Mouse (Mus musculus) kidney, postnatal 36 days (tissue): ENCODE measurements around the gene C6.

Experiments
- DNase-seq, 2 experiments: peaks; one replicate each; pipeline ENCODE4 v3.0.0; 2021 to 2022; ENCODE audit warnings: mixed read lengths in 2 of 2

The C6 gene

DNA sequence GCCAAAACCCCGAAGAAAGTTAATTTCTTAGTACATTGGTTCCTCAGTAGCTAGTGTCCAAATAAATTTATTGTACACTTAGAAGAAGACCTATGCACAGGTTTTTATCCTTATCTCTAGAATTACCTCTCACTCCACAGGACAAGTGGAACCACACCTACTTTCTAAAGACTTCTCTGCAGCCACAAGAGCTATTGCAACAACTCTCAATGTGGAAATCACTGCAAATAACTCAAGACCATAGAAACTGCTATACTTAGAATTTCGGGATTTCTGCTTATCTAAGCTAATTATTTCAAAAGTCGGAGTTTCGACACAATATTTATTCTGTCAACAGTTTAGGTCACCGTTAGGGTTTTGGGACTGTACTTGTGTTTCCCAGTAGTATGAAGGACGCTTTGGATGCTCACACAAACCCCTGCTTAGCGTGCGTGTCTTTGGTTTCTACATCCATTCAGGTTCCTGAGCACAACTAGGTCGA, at the start of gene C6:
TSS of gene C6 (plus strand) at position 346 of the 481 bp plus-strand sequence.
- DNase-seq, result no peak

DNA sequence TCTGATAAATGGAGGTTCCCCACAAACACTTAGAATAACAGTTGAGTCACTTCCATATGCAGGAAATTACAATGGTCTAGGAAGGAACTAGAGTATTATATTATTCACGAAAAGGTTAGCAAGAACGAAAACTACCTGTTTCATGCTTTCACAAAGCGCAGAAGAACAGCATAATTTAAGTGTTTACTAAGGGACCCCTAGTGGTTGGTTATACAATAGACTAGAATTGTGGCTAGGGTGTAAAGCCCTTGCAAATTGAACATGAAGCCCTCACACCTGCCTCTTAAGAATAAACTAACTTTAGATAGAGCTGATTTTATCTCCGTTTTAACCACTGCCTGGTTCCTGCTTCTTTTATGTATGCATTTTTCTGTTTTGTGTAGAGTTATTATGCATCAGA, 29.4 kb upstream of the C6 start:
- DNase-seq, result no peak

- peak; percentile 12 to 59 for DNase-seq
Measured at GRCm38 (mm10) chr15:4734150-4734549, 7.2 kb downstream of the C6 start.

GRCm38 (mm10) chr15:4734996-4735609, 8.1 kb downstream of the C6 start:
- peak; percentile 39 to 41 for DNase-seq

DNA sequence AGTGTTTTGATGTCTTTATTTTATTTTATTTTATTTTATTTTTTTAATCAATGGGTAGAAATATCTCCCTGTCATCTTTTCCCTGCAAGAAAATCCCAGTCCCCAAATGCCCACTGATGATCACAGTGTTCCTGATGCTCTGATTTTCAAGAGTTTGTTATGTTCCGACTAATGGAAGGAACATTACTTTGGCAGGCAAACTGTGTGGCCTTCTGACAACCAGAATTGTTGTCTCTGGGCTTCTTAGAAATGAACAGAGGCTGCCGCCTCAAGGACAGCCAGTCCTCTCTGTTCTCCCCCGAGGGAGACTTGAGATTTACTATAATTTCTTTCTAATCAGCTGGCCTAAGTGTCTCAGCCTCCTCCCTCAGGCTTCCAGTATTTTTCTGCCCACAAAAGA, 20.7 kb downstream of the C6 start:
- no peak for DNase-seq

DNA sequence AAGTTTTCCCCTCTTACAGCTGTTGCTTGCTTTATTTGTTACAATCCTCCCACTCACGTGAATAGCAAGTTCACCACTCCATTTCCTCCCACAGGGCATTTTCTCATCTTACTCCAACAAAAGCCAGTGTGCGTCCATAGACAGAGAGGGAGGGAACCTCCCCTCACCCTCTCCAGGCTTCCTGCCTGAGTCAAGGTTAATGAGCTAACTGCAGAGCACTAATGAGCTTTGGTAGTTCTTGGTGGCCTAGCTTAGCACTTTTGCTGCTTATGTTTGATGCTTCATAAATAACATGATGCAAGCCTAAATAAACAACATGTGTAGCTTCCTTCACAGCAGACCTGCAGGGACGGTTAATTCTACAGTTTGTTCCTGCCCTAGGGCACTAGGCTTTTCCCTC, 63.4 kb downstream of the C6 start:
- DNase-seq, result peak in 1 of 2 experiments; percentile 13

DNA sequence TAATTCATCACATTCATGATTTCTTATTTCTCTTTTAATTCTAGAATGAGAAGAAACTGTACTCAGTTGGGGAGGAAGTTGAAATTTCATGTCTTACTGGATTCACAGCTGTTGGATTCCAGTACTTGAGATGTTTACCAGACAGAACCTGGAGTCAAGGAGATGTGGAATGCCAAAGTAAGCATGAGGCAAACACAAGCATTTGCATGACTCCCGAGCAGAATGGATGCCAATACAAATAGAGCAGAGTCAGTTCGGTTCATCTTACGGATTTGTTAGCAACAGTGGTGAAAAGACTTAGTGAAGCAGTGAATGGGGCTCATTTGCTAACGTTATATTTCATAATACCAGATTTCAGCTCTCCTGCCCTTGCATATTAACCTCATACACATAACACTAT, 69.9 kb downstream of the C6 start:
- peak in 1 of 2 experiments; percentile 49 for DNase-seq

- DNase-seq, result peak in 1 of 2 experiments; percentile 56
Measured at GRCm38 (mm10) chr15:4804256-4804655, 77.3 kb downstream of the C6 start.

- no peak for DNase-seq
Measured at GRCm38 (mm10) chr15:4808131-4808530, 81.2 kb downstream of the C6 start.

GRCm38 (mm10) chr15:4814976-4815375, 88.0 kb downstream of the C6 start:
- DNase-seq, result no peak

DNA sequence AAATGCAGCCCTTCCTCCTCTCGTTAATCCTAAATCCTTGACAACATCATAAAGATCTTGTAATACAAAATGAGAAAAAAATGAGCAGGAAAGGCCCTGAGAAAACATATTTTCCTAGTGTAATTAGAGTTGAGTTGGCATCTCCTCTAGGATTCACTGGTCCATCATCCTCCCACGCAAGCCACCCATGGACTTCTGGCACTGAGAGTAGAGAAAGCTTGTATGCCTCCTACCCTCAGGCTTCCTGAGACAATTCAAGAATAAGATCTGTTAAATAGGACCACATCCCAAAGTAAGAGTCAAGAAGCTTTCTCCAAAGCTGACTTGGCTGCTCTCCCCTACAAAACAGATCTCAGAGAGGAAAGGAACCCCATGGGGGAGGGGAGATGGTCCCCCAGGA, 88.7 kb downstream of the C6 start:
- no peak for DNase-seq

- DNase-seq, result peak in 1 of 2 experiments; percentile 34
Measured at GRCm38 (mm10) chr15:4816752-4817493, 89.9 kb downstream of the C6 start.

- DNase-seq, result no peak
Measured at GRCm38 (mm10) chr15:4818437-4818836, 91.5 kb downstream of the C6 start.

DNA sequence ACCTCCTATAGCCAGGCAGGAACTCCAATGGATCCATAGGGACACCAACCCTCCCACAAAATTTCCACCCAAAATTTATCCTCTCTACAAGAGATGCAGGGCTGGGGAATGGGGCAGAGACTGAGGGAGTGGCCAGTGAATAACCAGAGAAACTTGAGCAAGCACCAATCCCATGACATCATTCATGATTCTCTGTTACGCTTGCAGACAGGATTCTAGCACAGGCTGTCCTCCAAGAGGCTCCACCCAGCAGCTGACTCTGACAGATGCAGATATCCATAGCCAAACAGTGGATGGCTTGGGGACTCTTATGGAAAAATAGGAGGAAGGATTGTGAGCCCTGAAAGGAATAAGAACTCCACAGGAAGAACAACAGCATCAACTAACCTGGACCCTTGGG, 94.2 kb downstream of the C6 start:
- DNase-seq, result no peak

DNA sequence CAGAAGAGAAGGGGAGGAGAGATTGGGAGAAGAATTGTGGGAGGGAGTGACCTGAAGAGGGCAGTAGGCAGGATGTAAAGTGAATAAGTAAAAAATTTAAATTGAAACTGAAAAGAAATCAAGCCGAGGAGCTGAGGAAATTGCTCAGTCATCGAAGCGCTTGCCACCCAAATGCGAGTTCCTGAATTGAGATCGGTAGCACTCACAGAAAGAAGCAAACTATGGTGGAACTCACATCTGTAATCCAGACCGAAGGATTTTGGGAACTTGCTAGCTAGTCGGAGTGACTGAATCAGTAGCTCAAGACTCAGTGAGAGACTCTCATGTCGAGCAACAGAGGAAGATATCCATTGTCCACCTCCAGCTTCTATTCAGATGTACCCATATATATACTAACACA, 94.8 kb downstream of the C6 start:
- no peak for DNase-seq

DNA sequence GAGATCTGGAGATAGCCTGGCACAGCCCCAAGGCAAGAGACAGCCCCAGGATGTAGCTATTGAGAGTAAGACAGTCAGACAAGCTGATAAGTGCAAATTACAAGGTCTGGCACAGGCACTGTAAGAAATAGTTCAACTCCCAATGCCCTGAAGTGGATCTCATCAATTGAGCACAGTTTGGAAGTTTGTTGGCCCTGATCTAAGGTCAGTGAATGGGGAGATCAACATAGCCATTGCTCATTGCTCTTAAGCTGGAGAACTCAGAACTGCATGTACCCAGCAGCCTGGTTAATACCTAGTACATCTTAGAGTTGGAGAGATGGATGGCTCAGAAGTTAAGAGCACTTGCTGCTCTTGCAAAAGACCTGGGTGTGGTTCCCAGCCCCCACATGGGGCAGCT, 100.8 kb downstream of the C6 start:
- DNase-seq, result no peak

DNA sequence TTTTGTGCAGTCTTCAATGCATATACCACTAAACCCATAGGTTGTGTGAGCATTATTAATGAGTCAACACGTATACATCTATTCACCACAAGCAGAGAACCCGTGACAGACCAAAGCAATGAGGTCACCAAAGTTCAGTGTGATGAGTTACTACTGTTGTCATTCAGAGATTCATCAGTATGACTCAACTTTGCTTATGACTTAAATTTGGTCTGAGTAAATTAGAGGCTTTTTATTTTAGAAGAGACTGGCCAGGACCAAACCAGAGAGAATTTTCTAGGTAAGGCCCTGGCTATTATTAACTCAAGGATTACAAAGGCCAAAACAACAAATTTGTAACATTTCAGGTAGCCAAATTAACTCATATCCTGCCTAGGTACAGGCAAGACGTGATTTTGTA, 109.4 kb downstream of the C6 start:
- no peak for DNase-seq

- DNase-seq, result no peak
Measured at GRCm38 (mm10) chr15:4850015-4850414, 123.0 kb downstream of the C6 start.
